Mouse (Mus musculus): Measurements from ENCODE around the gene Ptn.
A peak's percentile ranks its signal among the peaks of the same experiment; 100 is the strongest.

The Ptn gene

DNA sequence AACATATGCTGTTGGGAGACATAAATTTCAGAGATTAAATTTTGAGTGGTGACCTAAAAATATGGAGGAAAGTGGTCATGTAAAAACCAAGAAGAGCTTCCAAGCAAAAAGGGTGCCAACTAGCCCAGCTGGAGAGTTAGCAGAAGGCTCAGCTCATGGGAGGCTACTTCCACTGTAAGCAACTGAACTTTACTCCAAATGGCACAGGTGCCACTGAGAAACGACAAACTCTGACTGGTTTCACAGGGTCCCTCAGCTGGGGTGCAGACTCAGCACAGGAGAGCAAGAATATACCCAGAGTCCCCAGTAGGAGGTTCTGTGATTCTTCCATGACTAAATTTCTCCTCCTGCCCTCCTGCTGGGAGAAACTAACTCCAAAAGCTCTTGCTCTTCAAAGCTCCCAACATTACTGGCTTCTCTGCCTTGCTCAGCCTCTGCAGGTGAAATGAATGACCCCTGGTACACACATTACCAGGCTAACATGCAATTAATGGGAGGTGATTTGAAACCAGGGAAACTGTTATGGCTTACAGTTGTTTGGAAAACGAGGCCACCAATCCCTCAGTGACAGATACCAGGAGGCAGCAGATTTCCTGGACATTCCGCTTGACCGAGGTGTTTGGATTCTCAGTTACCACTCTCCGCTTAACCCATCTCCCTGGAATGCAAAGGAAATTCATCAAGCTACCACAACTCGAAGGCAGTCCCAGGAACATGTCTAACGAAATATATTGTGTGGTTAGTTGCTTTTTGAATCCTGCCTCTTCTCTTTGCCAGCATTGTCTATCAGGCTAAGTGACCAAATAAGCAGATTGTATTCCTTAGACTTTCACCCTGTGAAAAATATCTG is 2.9 kb upstream of the Ptn start:
- no peak for DNase-seq

DNA sequence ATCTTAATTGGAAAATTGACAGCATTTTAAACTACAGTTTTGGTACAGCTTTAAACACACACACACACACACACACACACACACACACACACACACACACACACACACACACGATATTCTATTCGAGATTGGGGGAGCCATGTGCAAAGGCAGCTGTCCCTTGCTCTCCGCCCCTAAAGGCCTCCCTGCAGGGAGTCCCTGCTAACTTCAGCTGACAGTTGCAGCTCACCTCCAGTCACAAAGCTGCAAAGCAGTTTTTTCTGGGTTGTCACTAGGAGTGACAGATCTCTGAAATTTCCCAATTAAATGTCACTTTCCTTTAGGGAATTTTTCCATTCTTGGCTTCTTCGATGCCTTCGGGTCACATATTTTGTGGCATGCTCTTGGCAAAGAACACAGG is 428 bp upstream of the Ptn start:
- DNase-seq, result no peak

DNA sequence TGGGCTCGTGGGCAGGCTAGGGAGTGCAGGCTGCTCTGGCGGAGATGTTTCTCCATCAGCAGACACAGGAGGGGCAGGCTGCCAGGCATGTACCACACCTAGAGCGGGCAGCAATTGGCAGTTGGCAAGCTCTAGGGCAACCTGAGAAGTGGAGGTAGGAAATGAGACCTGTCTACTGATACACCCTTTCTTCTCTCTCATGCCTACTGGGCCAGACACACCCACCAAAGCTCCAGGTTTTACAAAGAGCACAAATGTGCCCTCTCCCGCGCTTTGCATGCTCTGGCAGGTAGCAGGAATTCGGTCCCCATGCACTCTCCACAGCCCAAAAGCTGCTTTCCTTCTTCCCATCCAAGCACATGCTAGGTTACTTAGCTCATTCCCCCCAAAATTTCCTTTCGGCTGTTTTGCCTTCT is 701 bp downstream of the Ptn start:
- peak; percentile 69 for DNase-seq

- no peak for DNase-seq
Measured at GRCm38 (mm10) chr6:36808306-36809058, 1.5 kb downstream of the Ptn start.

DNA sequence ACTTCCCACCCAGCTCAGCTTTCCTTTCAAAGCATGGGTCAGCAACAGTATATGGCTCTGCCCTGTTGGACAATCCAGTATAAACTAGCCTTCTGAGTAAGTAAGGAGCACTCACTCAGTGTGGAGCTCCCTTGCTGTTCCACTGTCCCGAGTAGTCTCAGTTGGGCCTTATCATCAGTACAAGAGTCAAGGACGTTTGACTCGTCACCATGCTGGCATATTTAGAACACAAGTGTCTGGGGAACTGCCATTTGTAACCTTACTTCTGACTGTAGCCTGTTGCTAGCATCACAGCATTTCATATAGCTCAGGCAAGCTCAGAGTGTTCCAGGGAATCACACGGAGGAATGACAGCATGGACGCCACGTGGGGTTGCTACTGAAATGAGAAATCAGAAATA is 3.1 kb downstream of the Ptn start:
- DNase-seq, result no peak

DNA sequence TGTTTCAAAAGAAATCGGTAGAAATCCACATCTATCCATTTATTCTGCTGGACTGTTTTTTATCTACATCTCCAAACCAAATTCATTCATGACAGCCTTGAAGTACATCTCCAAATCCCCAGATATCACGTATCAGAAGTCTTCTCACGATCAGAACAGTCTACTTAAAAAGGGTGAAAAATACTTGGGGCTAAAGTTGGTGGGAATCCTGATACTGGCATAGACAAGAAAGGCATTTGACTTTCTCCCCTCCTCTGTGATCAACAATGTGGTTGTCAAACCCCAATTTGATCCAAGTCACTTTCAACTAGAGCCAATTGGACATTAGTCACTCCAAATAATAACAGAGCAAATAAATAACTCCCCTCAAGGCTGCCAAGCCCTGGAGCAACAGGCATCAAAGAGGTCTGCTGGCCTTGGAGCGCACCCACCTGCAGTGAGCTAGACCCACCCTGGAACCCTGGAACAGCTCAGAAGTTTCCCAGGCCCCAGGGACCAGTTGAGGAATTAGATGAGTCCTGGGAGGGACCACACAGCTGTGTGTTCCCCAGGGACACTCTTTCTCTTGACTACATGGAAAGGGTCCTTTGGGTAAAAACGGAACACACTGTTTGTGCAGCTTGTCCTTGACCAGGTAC is 9.6 kb downstream of the Ptn start:
- no peak for DNase-seq

- no peak for DNase-seq
Measured at GRCm38 (mm10) chr6:36797066-36797655, 12.9 kb downstream of the Ptn start.

DNA sequence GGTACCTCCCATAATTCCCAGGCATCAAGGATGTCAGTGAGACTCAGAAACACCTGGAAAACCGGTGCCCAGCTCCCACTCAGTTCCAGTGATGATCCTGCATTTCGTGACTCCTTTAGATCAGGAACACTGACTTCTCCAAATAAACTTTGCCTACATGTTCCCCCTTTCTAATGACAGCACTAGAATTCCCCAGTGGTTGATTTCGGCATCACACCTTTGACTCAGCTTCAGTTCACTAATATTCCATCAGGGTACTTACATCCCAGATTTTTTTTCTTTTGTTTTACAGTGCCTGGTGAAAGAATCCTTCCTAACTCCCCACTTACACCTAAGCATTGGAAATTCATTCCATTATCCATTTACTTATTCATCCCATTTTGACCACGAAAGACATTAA is 15.5 kb downstream of the Ptn start:
- DNase-seq, result no peak

- peak; percentile 57 for DNase-seq
Measured at GRCm38 (mm10) chr6:36793775-36794174, 16.2 kb downstream of the Ptn start.

- no peak for DNase-seq
Measured at GRCm38 (mm10) chr6:36789261-36789660, 20.8 kb downstream of the Ptn start.

DNA sequence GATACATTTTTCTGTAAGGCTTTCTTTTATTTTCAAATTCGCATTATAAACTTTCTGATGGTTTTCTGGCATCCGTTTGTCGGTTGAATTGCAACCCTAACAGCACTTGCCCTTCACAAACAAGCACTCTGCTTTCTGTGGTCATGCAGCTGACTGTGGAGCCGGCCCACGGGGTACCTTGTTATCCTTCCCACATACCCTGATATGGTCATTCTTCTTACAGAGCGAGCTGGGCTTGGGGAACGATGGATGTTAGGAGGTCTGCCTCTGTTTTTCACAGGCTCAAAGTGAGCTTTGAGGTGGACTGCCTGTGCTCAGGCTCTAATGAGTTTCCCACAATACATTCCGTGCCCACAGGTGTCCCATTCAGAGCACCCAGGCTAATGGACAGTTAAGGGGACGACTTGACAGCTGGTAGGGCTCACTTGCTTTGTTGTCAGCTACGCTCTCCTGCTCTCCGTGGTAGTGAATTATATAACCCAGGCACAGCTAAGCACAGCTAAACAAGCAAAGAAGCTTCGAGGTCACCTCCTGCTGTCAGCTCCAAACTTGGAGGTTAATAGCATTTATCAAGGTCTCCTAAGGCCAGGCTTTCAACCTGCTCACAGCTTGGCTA is 21.3 kb downstream of the Ptn start:
- DNase-seq, result peak; percentile 21

- no peak for DNase-seq
Measured at GRCm38 (mm10) chr6:36784682-36785208, 25.3 kb downstream of the Ptn start.

DNA sequence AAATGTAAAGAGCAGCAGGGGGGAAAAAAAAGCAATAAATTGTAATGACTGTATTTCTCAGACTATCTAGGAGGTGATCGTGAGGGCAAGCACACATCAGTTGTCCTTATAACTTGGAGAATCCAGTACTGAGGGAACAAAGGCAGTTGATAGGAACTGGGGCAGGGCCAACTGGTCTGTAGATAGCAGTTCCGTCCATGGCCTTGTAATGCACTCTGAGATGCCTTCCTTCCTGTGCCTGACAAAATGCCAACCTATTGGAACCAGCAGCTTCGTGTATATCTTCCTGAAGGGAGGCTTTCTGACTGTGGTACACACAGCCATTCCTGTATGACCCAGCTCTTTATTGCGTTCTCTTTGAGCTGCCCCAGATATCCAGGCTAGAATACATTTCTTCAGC is 27.5 kb downstream of the Ptn start:
- DNase-seq, result no peak

DNA sequence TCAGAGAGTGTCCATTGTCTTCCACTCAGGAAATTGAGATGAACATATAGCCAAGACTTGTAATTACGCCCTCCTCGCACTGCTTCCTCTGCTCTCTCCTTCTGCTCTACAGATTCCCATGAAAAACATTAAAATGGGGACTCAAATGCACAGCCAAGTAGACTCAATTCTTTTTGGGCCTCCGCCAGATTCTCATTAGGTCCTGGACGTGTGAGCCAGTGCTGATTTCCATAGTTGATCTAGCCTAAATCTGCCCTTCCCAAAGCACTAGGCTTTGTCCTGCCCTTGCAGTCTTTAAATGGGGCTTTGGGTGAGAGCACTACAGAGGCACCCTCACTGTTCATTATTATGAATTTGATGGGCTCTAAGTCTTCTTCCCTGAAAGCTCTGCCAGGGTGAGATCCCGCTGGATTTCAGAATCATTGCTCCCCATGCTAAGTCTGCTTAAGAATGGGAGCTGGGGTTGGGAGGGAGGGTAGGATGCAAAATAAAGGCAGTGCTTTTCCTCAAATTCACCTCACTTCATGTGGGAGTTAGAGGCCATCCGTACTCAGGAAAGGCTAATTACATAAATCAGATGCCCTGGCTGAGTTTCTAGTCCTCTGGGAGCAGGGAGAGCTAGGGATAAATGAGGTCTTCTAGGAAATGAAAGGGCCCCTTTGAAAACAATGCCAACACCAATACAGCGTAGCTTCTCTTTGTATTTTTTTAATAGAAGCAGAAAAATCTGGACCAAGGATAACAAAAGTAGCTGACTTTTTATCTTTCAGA is 32.3 kb downstream of the Ptn start:
- no peak for DNase-seq

DNA sequence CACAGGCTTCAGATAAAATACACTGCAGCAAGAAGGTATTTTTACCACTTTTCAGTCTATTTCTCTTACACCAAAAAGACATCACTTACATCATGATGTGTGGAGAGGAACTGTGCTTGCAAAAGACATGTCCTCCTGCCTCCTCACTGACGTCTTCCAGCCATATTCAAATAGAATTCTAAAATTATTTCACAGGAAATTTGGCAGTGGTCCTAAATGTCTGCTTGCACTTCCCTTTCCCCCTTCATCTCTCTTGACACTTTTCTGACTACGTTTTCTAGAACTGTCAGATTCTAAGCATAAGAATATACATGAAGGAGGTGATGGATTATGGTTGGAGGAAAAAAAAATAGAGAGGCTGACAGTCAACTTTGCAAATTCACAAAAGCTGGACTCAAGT is 33.0 kb downstream of the Ptn start:
- DNase-seq, result no peak

GRCm38 (mm10) chr6:36775647-36776360 is 34.2 kb downstream of the Ptn start:
- DNase-seq, result no peak

DNA sequence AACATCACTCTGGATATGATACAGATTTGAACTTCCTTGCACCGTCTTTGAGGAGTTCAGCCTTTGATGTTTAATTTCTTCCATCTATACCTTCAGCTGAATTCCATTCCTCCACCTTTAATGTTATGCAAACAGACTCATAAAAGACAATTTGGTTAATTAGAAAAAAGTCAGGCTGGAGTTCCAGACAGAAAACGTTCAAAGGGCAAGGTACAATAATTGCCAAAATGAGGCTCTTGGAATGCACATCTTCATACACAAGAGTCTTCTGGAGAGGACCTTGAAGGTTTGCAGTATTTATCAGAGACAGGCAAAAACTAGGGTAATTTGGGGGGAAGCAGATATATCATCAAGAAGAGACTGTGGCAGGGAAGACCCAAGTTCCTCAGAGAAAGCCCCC is 37.5 kb downstream of the Ptn start:
- DNase-seq, result no peak

DNA sequence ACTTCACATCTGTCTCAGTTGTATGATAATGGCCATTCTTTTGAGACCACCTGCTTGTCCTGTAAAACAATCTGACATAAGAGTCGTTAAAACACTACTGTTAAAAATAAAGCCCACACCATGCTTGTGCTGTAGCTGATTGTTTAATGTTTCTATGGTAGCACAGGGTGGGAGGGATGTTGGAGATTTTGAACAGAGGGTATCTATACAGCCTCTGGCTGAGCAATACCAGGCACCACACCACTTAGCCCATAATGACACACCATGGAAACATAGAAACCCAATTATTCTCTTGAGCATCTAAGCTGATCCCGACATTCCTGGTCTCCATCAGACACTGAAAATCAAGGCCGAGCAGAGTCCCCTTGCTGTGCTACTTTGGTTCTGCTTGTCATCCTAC is 41.0 kb downstream of the Ptn start:
- DNase-seq, result no peak

DNA sequence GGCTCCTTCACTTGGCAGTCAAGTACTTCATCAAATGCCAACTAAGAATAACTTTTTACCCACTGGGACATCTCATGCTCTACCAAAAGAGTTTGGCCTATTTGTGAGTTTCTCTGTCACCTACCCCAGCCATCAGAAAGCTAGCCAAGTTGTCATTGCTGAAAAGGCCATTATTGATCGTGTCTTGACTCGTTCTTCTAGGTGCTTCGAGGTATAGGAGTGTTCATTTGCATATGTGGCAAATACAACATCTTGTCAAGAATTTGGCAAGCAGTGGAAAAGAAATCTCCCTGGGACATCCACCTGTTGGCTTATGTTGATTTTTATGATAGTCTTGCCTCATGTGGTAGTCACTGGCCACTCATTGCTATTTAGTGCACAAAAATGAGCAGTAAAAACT is 43.1 kb downstream of the Ptn start:
- DNase-seq, result no peak

DNA sequence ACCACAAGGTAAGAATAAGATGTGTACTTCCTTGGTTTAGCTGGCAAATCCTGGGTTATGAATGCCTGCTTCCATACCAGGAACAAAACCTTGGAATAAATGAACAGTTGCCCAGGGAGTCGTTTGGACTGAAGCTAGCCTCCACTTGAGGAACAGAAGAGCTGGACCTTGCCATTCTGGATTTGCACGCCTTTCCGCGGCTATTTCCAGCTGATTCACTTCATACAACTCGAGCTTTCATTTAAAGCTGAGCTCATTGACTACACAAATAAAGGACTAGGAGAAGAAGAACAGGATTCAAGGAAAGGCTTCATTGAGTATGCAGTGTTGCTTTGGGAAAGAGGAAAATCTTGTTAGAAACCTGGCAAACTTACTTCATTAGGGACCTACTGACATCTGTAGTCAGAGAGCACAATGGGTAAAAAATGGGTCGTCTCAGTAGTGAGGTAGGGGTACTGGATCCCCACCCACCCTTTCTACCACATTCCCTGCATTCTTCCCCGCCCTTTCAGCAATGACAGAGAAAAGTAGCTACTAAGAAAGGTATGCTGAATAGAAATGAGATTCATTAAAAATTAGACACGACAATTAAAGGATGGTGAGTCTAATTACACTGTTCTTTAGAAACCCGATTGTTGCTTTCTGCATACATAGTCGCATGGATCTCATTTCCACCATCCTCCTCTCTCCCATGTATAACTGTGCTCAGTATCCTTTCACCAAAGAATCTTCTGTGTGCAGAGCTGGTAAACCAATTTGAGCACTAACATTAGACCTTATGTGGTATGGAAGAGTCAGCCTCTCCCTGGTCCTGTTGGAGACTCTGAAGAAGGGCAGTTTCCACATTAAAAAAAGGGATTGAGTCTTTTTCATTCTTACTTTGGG is 54.8 kb downstream of the Ptn start:
- no peak for DNase-seq
